Mouse (Mus musculus): ENCODE measurements around the gene Serpina1d.
"Not testable (repeated sequence)": the region's sequence is repeated elsewhere in the genome, so short reads cannot be mapped to it uniquely, and the experiment has no call there.

The Serpina1d gene

GRCm38 (mm10) chr12:103773246-103773851 is at the start of gene Serpina1d:
Gene Serpina1d (minus strand): TSS chr12:103773592.
- not testable (repeated sequence) for DNase-seq

GRCm38 (mm10) chr12:103770597-103770996 is 2.8 kb downstream of the Serpina1d start:
- DNase-seq: not testable (repeated sequence)

- DNase-seq: not testable (repeated sequence)
These were observed 10.3 kb downstream of the Serpina1d start for GRCm38 (mm10) chr12:103763083-103763482.

GRCm38 (mm10) chr12:103760316-103760715 is 13.1 kb downstream of the Serpina1d start:
- DNase-seq: not testable (repeated sequence)

- DNase-seq: not testable (repeated sequence)
These were observed 27.4 kb downstream of the Serpina1d start for GRCm38 (mm10) chr12:103745957-103746356.

- not testable (repeated sequence) for DNase-seq
These were observed 35.4 kb downstream of the Serpina1d start for GRCm38 (mm10) chr12:103737791-103738580.

GRCm38 (mm10) chr12:103735566-103735965 is 37.8 kb downstream of the Serpina1d start:
- not testable (repeated sequence) for DNase-seq

- DNase-seq: not testable (repeated sequence)
These were observed 38.3 kb downstream of the Serpina1d start for GRCm38 (mm10) chr12:103735101-103735500.

Measured in thymus, postnatal 14 days (tissue).